In genomic region chr8:45796331-45796740, GRCm38 (mm10) we compare ENCODE assay signal across 8 mouse cellular contexts.
DNase-seq lines count a peak whose midpoint lies in the region; ATAC-seq and TF ChIP-seq lines count a peak whose summit lies in the region.

No protein-coding gene starts in this region.

- intact Hi-C loops in left cerebral cortex, postnatal 25 days (cut with DNase I): loop anchor here (5.0 kb wide), 1 partner anchor 136 kb away; the partner anchor contains the start of gene Ccdc110

- no peak overlapping the region for H3K9ac ChIP-seq in liver, postnatal 0 days (replicated peaks)
- no peak overlapping the region for H3K9ac ChIP-seq in hindbrain, postnatal 0 days (replicated peaks; ENCODE audit: low read length)

- no peaks in the 10 kb centered on the region for H3K9me3 ChIP-seq in liver, postnatal 0 days (ENCODE audit: low read length)
- H3K9me3 ChIP-seq in hindbrain, postnatal 0 days (ENCODE audit: low read length): no peaks in the 10 kb centered on the region

- no peak for ATAC-seq in liver, postnatal 0 days
- ATAC-seq in hindbrain, postnatal 0 days: peak; percentile 94
- peak; percentile 51; the same call in 1 of the 2 replicates for ATAC-seq in neutrophil, adult 5-6 weeks (ENCODE audit: extremely low read depth, insufficient number of reproducible peaks, low FRiP score, poor library complexity, severe bottlenecking)

- H3K4me2 ChIP-seq in liver, postnatal 0 days (ENCODE audit: low read depth, low read length): no peak overlapping the region
- H3K4me2 ChIP-seq in hindbrain, postnatal 0 days (ENCODE audit: low read depth, low read length): no peak overlapping the region

- no peak for TF ChIP-seq EP300 in liver, postnatal 0 days (IDR thresholded peaks at IDR 0.05; ENCODE audit: low read depth)

- H3K4me1 ChIP-seq in liver, postnatal 0 days (ENCODE audit: insufficient read depth): no peaks in the 10 kb centered on the region
- no peaks in the 10 kb centered on the region for H3K4me1 ChIP-seq in hindbrain, postnatal 0 days (ENCODE audit: insufficient read depth, low read length)

- peak; percentile 53; the same call in 1 of the 2 replicates for TF ChIP-seq CTCF in liver, postnatal 0 days (IDR thresholded peaks at IDR 0.05; ENCODE audit: low read depth)
- peak; percentile 85 for TF ChIP-seq CTCF in hindbrain, postnatal 0 days (IDR thresholded peaks at IDR 0.05; ENCODE audit: low read depth)

- H3K36me3 ChIP-seq in liver, postnatal 0 days (replicated peaks; ENCODE audit: insufficient read depth, low read length): peaks cover 1% of the 10 kb centered on the region; the same call in 1 of the 2 replicates
- peaks cover 16% of the 10 kb centered on the region; the same call in 1 of the 2 replicates for H3K36me3 ChIP-seq in hindbrain, postnatal 0 days (ENCODE audit: insufficient read depth, low read length)

- H3K4me3 ChIP-seq in liver, postnatal 0 days (ENCODE audit: low read depth, low read length): no peak overlapping the region
- H3K4me3 ChIP-seq in hindbrain, postnatal 0 days (ENCODE audit: low read length): no peak overlapping the region

- WGBS in liver, postnatal 0 days (ENCODE audit: insufficient replicate concordance): 62% methylated on average over 11 of the region's 11 CpGs
- WGBS in hindbrain, postnatal 0 days: 51% methylated on average over 11 of the region's 11 CpGs

- no peak for DNase-seq in liver, postnatal 0 days
- DNase-seq in liver: no peak
- DNase-seq in cerebellum, adult 8-10 months: peak; percentile 12
- DNase-seq in frontal cortex, adult 2 months (ENCODE audit: extremely low spot score in 1 of 2, low spot score in 1 of 2): peak; percentile 69 to 84
- peak; percentile 73 for DNase-seq in hindbrain, postnatal 0 days (ENCODE audit: low spot score)
- peak; percentile 65 to 88 for DNase-seq in left cerebral cortex, postnatal 25 days (ENCODE audit: low spot score in 2 of 2)
- no peak for DNase-seq in spleen, postnatal 4 days (ENCODE audit: low spot score in 2 of 2)

- no peaks in the 10 kb centered on the region for H3K27me3 ChIP-seq in liver, postnatal 0 days (ENCODE audit: insufficient read depth, low read length)
- no peaks in the 10 kb centered on the region for H3K27me3 ChIP-seq in hindbrain, postnatal 0 days (ENCODE audit: insufficient read depth, low read length)

- H3K27ac ChIP-seq in liver, postnatal 0 days (ENCODE audit: low read depth): no peak overlapping the region
- H3K27ac ChIP-seq in hindbrain, postnatal 0 days: no peak overlapping the region

Comparison
In these comparisons a context has a peak if more than half of its experiments do, and no peak if none do; other contexts are left out.
1. DNase-seq: peak in cerebellum, adult 8-10 months (single experiment), frontal cortex, adult 2 months (2 of 2), hindbrain, postnatal 0 days (single experiment) and left cerebral cortex, postnatal 25 days (2 of 2); none in liver, postnatal 0 days (single experiment), liver (single experiment) and spleen, postnatal 4 days (0 of 2).